Mouse (Mus musculus) limb, embryonic 15.5 days (tissue): Measurements from ENCODE around the gene Ildr1. TPM values are rescaled to one million over a fixed set of nuclear protein-coding genes. Genes with fewer than 3 reads are reported as not detected.

ENCODE experiments used
- ATAC-seq: fragments of 200-750 bp; cut with Nextera tagmentation; 2 replicates; pipeline ENCODE4 v1.8.0; 2017; ENCODE audit warnings: low read depth, moderate TSS enrichment; ENCODE audit not compliant: insufficient number of reproducible peaks, low FRiP score, low TSS enrichment
- H3K27ac ChIP-seq: fragments of 300-500 bp; sonication (generic); 2 replicates; pipeline ENCODE4 v1.5.1; 2015; ENCODE audit warnings: moderate library complexity, mild to moderate bottlenecking, inconsistent platforms
- H3K27me3 ChIP-seq: fragments of 300-500 bp; sonication (generic); 2 replicates; pipeline ENCODE4 v1.6.1; 2015; ENCODE audit warnings: inconsistent platforms
- H3K36me3 ChIP-seq: fragments of 300-500 bp; sonication (generic); 2 replicates; pipeline ENCODE4 v1.6.1; 2015; ENCODE audit warnings: inconsistent platforms
- H3K4me1 ChIP-seq: fragments of 300-500 bp; sonication (generic); 2 replicates; pipeline ENCODE4 v1.6.1; 2015; ENCODE audit warnings: inconsistent platforms
- H3K4me2 ChIP-seq: fragments of 300-500 bp; sonication (generic); 2 replicates; pipeline ENCODE4 v1.6.1; 2015; ENCODE audit warnings: mild to moderate bottlenecking, inconsistent platforms
- H3K4me3 ChIP-seq: fragments of 300-500 bp; sonication (generic); 2 replicates; pipeline ENCODE4 v1.5.1; 2015; ENCODE audit warnings: mild to moderate bottlenecking, inconsistent platforms
- H3K9ac ChIP-seq: fragments of 300-500 bp; sonication (generic); 2 replicates; pipeline ENCODE4 v1.6.1; 2015; ENCODE audit warnings: inconsistent platforms
- H3K9me3 ChIP-seq: fragments of 300-500 bp; sonication (generic); 2 replicates; pipeline ENCODE4 v1.6.1; 2016; ENCODE audit warnings: inconsistent platforms
- WGBS: fragments of 180-500 bp; shearing (Covaris S2); methylation state at CpG from one replicate; pipeline ENCODE4 v1.1.7; 2015; 5-methylcytosine and 5-hydroxymethylcytosine counted together
- polyA plus RNA-seq: library from polyadenylated mRNA; unstranded; fragments of >200 nt; fragmentation: Nextera tagmentation; extraction: Ambion mirVana; gene quantifications from 2 replicates; pipeline ENCODE4 v1.2.1, GENCODE M21; 2015

Ildr1 gene
- polyA plus RNA-seq, 1 experiment from 2014 or later: 1.8 TPM

GRCm38 (mm10) chr16:36673196-36673595, 20.6 kb upstream of the Ildr1 start:
- H3K9ac ChIP-seq: no peak overlapping the region
- H3K4me3 ChIP-seq: no peak overlapping the region
- no peaks in the 10 kb centered on the region for H3K9me3 ChIP-seq
- H3K27ac ChIP-seq: no peak overlapping the region
- H3K36me3 ChIP-seq: no peaks in the 10 kb centered on the region
- H3K27me3 ChIP-seq: no peaks in the 10 kb centered on the region
- H3K4me1 ChIP-seq: no peaks in the 10 kb centered on the region
- WGBS: 76% methylated on average over 4 of the region's 4 CpGs
- no peak for ATAC-seq
- H3K4me2 ChIP-seq: no peak overlapping the region

- no peak overlapping the region for H3K27ac ChIP-seq
- H3K4me1 ChIP-seq: no peaks in the 10 kb centered on the region
- H3K4me2 ChIP-seq: no peak overlapping the region
- H3K36me3 ChIP-seq: no peaks in the 10 kb centered on the region
- H3K27me3 ChIP-seq: no peaks in the 10 kb centered on the region
- H3K4me3 ChIP-seq: no peak overlapping the region
- no peak for ATAC-seq
- 68% methylated on average over 7 of the region's 7 CpGs for WGBS
- H3K9ac ChIP-seq: no peak overlapping the region
- H3K9me3 ChIP-seq: no peaks in the 10 kb centered on the region
These were observed 19.1 kb upstream of the Ildr1 start for GRCm38 (mm10) chr16:36674457-36675204.

- Histone ChIP-seq H3K4me1 (no peaks in the 10 kb centered on the region), H3K36me3 (no peaks in the 10 kb centered on the region), H3K27me3 (no peaks in the 10 kb centered on the region), H3K27ac (no peak overlapping the region), H3K9me3 (no peaks in the 10 kb centered on the region), H3K4me2 (no peak overlapping the region), H3K9ac (no peak overlapping the region), H3K4me3 (no peak overlapping the region)
- 41% methylated on average over 2 of the region's 2 CpGs for WGBS
- no peak for ATAC-seq
These were observed 18.5 kb upstream of the Ildr1 start for GRCm38 (mm10) chr16:36675304-36675703.

GRCm38 (mm10) chr16:36675902-36676301, 17.9 kb upstream of the Ildr1 start:
- WGBS: 92% methylated on average over 2 of the region's 2 CpGs
- Histone ChIP-seq H3K9me3 (no peaks in the 10 kb centered on the region), H3K4me1 (no peaks in the 10 kb centered on the region), H3K36me3 (no peaks in the 10 kb centered on the region), H3K4me3 (no peak overlapping the region), H3K4me2 (no peak overlapping the region), H3K9ac (no peak overlapping the region), H3K27ac (no peak overlapping the region), H3K27me3 (no peaks in the 10 kb centered on the region)
- ATAC-seq: no peak

- Histone ChIP-seq H3K4me3 (no peak overlapping the region), H3K36me3 (no peaks in the 10 kb centered on the region), H3K9ac (no peak overlapping the region), H3K4me1 (no peaks in the 10 kb centered on the region), H3K4me2 (no peak overlapping the region), H3K27ac (no peak overlapping the region), H3K9me3 (no peaks in the 10 kb centered on the region), H3K27me3 (no peaks in the 10 kb centered on the region)
- ATAC-seq: no peak
- WGBS: 93% methylated on average over 3 of the region's 3 CpGs
These were observed 11.9 kb upstream of the Ildr1 start for GRCm38 (mm10) chr16:36681829-36682228.

GRCm38 (mm10) chr16:36684325-36684918, 9.4 kb upstream of the Ildr1 start:
- Histone ChIP-seq H3K9ac (no peak overlapping the region), H3K4me1 (no peaks in the 10 kb centered on the region), H3K4me2 (no peak overlapping the region), H3K36me3 (no peaks in the 10 kb centered on the region), H3K9me3 (no peaks in the 10 kb centered on the region), H3K4me3 (no peak overlapping the region), H3K27ac (no peak overlapping the region), H3K27me3 (no peaks in the 10 kb centered on the region)
- no peak for ATAC-seq
- 73% methylated on average over 6 of the region's 6 CpGs for WGBS

GRCm38 (mm10) chr16:36688076-36688475, 5.7 kb upstream of the Ildr1 start:
- 0 out of 2 replicates have a peak, but pooled peaks cover 4% of the 10 kb centered on the region for H3K27me3 ChIP-seq
- 90% methylated on average over 2 of the region's 2 CpGs for WGBS

GRCm38 (mm10) chr16:36691484-36691883, 2.3 kb upstream of the Ildr1 start:
- Histone ChIP-seq H3K9me3 (no peaks in the 10 kb centered on the region), H3K4me1 (peaks cover 15% of the 10 kb centered on the region), H3K9ac (no peak overlapping the region), H3K36me3 (no peaks in the 10 kb centered on the region), H3K4me2 (no peak overlapping the region), H3K4me3 (no peak overlapping the region), H3K27ac (no peak overlapping the region), H3K27me3 (peaks cover 16% of the 10 kb centered on the region)
- 59% methylated on average over 3 of the region's 3 CpGs for WGBS
- no peak for ATAC-seq

More at GRCm38 (mm10) chr16:36688076-36688475, 5.7 kb upstream of the Ildr1 start:
- no peak overlapping the region for H3K4me2 ChIP-seq
- no peak overlapping the region for H3K9ac ChIP-seq
- H3K27ac ChIP-seq: no peak overlapping the region
- no peaks in the 10 kb centered on the region for H3K36me3 ChIP-seq
- no peak overlapping the region for H3K4me3 ChIP-seq
- no peaks in the 10 kb centered on the region for H3K9me3 ChIP-seq
- ATAC-seq: no peak
- no peaks in the 10 kb centered on the region for H3K4me1 ChIP-seq

GRCm38 (mm10) chr16:36694798-36695290, 1.1 kb downstream of the Ildr1 start:
- no peak overlapping the region for H3K27ac ChIP-seq
- H3K9me3 ChIP-seq: no peaks in the 10 kb centered on the region
- ATAC-seq: no peak
- H3K4me2 ChIP-seq: no peak overlapping the region
- H3K4me3 ChIP-seq: no peak overlapping the region
- WGBS: 42% methylated on average over 9 of the region's 9 CpGs
- H3K9ac ChIP-seq: no peak overlapping the region
- peaks cover 15% of the 10 kb centered on the region for H3K4me1 ChIP-seq
- peaks cover 16% of the 10 kb centered on the region for H3K27me3 ChIP-seq
- H3K36me3 ChIP-seq: no peaks in the 10 kb centered on the region

- Histone ChIP-seq H3K4me3 (no peak overlapping the region), H3K4me1 (peaks cover 15% of the 10 kb centered on the region), H3K36me3 (no peaks in the 10 kb centered on the region), H3K4me2 (no peak overlapping the region), H3K9ac (no peak overlapping the region), H3K9me3 (no peaks in the 10 kb centered on the region), H3K27ac (no peak overlapping the region), H3K27me3 (peaks cover 16% of the 10 kb centered on the region)
- ATAC-seq: no peak
- WGBS: 86% methylated on average over 8 of the region's 8 CpGs
These were observed 3.6 kb downstream of the Ildr1 start for GRCm38 (mm10) chr16:36697331-36697730.

- Histone ChIP-seq H3K9ac (no peak overlapping the region), H3K9me3 (no peaks in the 10 kb centered on the region), H3K4me2 (no peak overlapping the region), H3K4me1 (no peaks in the 10 kb centered on the region), H3K4me3 (no peak overlapping the region), H3K27ac (no peak overlapping the region), H3K27me3 (no peaks in the 10 kb centered on the region), H3K36me3 (no peaks in the 10 kb centered on the region)
- ATAC-seq: no peak
- WGBS: 80% methylated on average over 2 of the region's 2 CpGs
These were observed 6.7 kb downstream of the Ildr1 start for GRCm38 (mm10) chr16:36700484-36700883.

- no peaks in the 10 kb centered on the region for H3K9me3 ChIP-seq
- H3K4me2 ChIP-seq: no peak overlapping the region
- no peak for ATAC-seq
- H3K4me3 ChIP-seq: no peak overlapping the region
- no peak overlapping the region for H3K9ac ChIP-seq
- H3K36me3 ChIP-seq: no peaks in the 10 kb centered on the region
- H3K27me3 ChIP-seq: no peaks in the 10 kb centered on the region
- H3K27ac ChIP-seq: no peak overlapping the region
- 68% methylated on average over 5 of the region's 6 CpGs for WGBS
- no peaks in the 10 kb centered on the region for H3K4me1 ChIP-seq
These were observed 14.1 kb downstream of the Ildr1 start for GRCm38 (mm10) chr16:36707702-36708423.
